Mouse (Mus musculus): ENCODE measurements around the gene Gcnt1.

The Gcnt1 gene

DNA sequence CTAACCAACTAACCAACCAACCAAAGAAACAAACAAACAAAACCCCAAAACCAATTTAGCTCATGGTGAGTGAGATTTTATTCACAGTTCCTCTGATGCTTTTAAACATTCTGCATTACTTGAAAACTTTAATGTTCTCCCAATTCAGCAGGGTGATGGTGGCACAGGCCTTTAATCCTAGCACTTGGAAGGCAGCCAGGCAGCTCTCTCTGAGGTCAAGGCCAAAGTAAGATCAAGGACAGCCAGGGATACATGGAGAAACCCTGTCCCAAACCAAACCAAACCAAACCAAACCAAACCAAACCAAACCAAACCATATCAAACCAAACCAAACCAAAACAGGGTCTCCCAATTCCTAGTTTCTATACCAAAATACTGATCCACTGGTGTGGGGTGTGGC is 6.2 kb upstream of the Gcnt1 start:
- in situ Hi-C loops (cut with MboI; ENCODE audit: unreplicated experiment in 2 of 2), result loop anchor here (5.0 to 25.0 kb wide), 5 partner anchors 217 to 1456 kb away; partner anchors contain the start of genes D030056L22Rik (in 1 of the 2) and Vps13a (in 1 of the 2)

DNA sequence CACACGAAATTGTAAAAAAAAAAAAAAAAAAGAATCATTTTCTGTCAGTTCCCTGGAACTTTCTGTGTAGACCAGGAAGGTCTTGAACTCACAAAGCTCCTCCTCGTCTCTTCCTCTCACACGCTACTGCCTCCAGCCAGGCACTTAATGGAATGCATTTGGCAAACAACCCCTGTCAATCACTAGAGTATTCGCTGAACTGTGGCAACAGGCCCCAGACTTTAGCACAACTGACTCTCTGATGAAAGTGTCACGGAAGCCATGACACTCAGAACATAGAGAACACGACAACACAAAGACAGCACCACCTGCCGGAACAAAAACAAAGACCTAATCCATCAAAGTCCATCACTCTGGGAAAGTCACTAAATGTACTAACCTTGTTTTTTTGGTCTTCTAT is 3.1 kb downstream of the Gcnt1 start:
- in situ Hi-C loops (cut with MboI; ENCODE audit: unreplicated experiment in 2 of 2), result loop anchor here in 1 of 2 experiments (10.0 to 25.0 kb wide), 2 partner anchors 1193 to 1465 kb away; no protein-coding TSS in a partner anchor

DNA sequence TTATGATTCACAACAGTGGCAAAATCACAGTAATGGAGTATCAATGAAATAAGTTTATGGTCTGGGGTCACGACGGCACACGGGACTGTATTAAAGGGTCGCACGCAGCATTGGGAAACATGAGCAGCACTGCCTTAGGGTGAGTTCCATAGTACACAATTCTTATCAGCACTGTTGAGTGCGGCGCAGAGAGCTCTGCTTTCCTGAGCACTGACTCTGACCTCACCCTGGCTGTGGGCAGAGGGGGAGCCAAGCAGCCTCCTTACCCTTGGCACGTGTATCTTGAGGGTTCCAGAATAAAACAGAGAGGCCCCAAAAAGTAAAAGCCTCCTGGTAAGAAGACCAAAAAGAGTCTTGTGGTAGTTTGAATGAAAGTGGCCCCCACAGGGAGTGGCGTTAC is 4.1 kb downstream of the Gcnt1 start:
- in situ Hi-C loops (cut with MboI; ENCODE audit: unreplicated experiment in 2 of 2), result loop anchor here in 1 of 2 experiments (10.0 to 25.0 kb wide), 2 partner anchors 1194 to 1466 kb away; no protein-coding TSS in a partner anchor

DNA sequence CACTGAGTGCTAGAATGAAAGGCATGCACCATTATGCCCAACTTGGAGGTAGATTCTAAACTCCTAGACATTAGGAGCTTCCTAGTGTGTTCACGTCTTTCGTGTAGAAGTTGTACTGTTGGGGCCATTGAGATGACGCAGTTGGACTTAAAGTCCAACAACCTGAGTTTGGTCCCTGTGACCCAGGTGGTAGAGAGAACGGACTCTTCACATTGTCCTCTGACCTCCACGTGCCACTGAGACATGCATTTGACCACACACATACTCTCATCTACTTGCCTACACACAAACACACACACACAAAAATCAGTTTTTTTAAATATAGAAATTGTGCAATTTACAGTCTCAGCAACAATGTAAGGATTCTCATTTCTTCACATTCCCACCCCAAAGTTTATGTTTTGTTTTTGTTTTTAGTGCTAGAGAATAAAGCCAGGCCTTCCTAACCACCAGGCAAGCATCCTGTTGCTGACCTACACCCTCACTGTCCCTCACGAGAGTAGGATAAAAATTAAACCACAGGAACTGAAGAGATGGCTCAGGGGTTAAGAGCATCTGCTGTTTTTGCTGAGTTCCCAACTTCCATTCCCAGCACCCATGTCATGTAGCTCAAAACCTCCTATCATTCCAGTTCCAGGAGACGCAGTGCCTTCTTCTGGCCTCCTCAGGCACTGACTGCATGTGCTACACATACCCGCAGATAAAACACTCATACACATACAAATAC is 6.1 kb downstream of the Gcnt1 start:
- in situ Hi-C loops (cut with MboI; ENCODE audit: unreplicated experiment in 2 of 2), result loop anchor here in 1 of 2 experiments (10.0 to 25.0 kb wide), 2 partner anchors 1196 to 1468 kb away; no protein-coding TSS in a partner anchor

DNA sequence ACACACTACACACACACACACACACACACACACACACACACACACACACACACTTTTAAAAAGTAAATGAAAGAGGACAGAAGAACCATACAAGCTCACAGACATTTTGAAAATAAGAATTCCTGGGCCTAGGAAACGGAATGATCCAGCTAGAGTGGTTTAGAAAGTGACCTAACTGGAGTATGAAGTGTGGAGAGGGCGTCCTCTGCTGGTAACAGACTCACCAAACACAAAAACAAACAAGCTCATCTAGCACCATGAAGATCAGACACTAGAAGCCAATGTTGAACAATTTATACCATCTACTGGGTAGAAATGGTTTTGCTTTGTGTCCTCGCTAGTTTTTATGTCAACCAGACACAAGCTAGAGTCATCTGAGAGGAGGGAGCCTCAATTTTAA is 7.9 kb downstream of the Gcnt1 start:
- in situ Hi-C loops (cut with MboI; ENCODE audit: unreplicated experiment in 2 of 2), result loop anchor here (5.0 to 25.0 kb wide), 4 partner anchors 237 to 1470 kb away; no protein-coding TSS in a partner anchor

DNA sequence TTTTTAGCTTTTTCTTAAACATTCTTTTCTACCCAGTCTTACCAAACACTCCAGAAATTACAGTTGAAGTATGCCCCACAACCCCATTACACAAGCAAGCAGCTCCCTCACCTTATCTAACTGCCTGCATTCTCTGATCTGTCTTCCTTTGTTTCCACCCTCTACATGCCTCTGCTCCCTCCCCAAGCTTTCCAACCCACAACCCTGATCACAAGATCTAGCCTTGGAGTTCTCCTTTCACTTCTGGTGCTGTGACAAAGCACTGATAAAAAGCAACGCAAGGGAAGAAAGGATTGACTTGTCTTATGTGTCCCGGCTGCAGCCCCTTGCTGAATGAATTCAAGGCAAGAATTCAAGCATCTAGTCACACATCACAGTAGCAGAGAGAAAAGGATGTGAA is 11.5 kb downstream of the Gcnt1 start:
- in situ Hi-C loops (cut with MboI; ENCODE audit: unreplicated experiment in 2 of 2), result loop anchor here (5.0 to 25.0 kb wide), 4 partner anchors 234 to 1474 kb away; no protein-coding TSS in a partner anchor

DNA sequence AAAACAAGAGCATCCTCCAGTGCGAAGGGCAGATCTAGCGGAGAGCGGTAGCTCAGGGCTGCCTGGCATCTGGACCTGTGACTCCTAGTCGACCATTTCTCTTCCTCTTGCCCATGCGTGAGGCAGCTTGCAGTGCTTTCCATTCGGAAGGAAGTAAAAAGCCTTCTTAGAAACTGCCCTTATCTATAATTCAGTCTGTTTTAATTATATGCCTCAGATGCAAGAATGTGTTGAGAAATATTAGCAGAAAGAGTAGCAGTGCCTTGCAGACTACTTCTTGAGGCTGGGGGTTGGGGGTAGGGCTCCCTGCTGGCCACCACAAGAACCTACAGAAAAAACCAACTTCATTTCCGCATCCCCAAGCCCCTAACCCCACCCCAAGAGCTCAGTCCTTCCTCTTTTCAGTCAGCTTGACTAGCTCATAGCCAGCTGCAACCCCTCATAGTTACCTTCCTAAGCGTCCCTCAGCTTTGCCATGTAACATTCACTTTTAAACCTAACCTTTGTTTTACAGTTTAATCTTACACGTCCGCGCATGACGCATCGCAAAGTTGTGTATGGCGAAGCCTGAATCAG is 13.2 kb downstream of the Gcnt1 start:
- in situ Hi-C loops (cut with MboI; ENCODE audit: unreplicated experiment in 2 of 2), result loop anchor here (5.0 to 25.0 kb wide), 2 partner anchors 197 to 1203 kb away; no protein-coding TSS in a partner anchor

DNA sequence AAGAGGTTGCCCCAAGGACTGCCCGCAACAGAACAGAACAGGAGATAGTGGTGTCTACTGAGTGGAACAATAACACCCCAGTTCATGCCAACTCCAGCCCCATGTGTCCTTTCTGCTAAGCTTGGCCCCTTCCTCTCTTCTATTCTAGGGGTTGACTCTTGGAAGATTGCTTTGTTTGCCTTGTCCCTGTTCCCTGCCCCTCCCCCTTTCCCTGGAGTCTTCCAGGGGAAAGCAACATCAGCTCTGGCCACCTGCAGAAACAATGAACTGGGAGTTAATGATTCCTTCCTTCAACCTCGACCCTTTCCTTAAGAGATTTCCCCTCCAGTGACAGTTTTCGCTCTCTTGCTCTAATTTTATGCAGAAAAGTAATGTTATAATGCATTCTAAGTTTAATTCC is 15.3 kb downstream of the Gcnt1 start:
- in situ Hi-C loops (cut with MboI; ENCODE audit: unreplicated experiment in 2 of 2), result loop anchor here (5.0 to 25.0 kb wide), 2 partner anchors 195 to 1205 kb away; no protein-coding TSS in a partner anchor

DNA sequence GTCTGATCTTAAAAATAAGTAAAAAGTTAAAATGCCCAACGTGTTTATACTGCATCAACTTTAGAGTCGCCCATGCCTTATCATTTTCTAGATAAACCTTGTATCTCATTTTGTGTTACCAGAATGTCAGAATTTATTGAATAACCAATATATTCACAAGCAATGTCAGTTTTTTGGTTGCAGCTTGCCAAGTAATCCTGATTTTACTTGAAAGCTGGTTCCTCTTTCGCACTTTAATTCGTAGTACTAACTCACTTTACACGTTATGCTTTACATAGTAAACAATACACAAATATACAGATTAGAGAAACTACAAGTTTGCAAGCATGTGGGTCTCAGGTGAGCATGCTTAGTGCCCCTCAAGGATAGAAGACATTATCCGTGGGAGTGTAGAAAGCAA is 15.7 kb downstream of the Gcnt1 start:
- in situ Hi-C loops (cut with MboI; ENCODE audit: unreplicated experiment in 2 of 2), result loop anchor here (5.0 to 25.0 kb wide), 2 partner anchors 195 to 1205 kb away; no protein-coding TSS in a partner anchor

DNA sequence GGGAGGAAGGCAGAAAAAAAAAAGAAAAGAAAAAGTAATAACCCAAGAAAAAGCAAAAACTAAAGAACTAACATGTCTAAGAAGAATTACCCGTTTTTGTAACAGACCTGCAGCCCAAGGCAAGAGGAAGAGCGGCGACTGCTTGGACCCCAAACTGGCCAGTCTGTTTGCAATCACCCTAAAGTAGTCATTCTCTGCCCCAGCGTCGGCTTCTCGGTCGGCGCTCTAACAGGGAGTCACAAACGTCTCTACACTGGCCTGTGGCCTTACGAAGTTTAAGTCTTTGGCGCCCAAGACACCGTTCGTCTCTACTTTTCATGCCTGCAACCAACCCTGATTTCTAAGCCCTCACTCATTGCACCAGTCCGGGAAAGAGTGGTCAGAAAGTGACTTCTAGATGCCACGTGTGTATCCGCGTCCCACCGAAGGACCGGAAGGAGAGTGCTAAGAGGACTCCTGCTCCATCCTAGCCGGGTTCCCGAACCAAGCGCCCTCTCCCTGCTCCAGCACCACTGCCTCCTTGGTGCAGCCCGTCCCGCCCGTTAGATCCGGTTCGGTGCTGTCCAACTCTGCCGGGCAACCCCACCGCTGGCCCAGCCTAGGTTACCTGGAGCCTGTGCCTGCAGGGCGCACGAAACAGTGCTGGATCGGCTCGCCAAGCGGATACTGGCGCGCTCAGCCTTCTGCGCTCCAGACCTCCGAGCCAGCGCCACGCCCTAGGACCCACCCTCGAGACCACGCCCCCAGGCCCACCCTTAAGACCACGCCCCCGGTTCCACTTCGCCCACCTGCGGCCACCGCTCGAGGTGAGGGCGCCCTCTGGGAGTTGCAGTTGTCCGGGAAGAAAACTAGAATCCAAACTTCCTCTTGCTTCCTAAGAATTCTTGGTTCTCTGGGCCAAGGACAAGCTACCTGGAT is 16.4 kb downstream of the Gcnt1 start:
- in situ Hi-C loops (cut with MboI; ENCODE audit: unreplicated experiment in 2 of 2), result loop anchor here (5.0 to 25.0 kb wide), 2 partner anchors 194 to 1206 kb away; no protein-coding TSS in a partner anchor

DNA sequence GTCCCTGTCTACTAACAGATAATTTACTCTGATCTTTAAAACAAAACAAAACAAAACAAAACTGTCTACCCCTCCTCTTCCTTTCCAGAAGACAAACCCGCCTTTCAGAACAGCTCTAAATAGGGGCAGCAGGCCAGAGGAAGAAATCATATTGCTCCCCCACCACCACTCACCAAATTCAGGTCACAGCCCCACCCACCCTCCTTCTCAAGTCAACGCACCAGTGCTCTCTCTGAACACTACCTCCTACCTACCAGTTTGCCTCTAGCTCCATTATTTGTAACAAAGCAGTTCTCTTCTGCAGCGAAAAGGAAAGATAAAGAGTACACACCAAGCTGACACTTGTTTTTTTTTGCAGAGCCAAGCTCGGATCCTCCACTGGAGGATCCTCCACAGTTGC is 17.3 kb downstream of the Gcnt1 start:
- in situ Hi-C loops (cut with MboI; ENCODE audit: unreplicated experiment in 2 of 2), result loop anchor here (5.0 to 25.0 kb wide), 2 partner anchors 193 to 1207 kb away; no protein-coding TSS in a partner anchor

DNA sequence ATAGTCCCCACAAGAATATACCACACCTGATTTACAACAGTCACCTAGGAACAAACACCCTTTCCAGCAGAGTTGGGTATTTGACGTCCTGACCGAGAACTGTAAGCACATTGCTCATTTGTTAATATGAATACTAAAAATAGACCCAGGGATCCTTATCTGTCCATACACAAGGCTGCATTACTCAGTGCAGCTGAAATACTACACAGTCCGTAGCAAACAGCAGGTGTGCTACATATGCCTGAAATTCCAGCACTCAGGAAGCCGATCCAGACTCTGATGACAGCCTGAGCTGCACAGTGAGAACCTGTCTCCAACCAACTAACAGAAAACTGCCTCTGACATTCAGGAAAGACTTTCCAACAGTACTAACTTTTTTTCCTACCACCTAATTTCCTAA is 17.8 kb downstream of the Gcnt1 start:
- in situ Hi-C loops (cut with MboI; ENCODE audit: unreplicated experiment in 2 of 2), result loop anchor here (5.0 to 25.0 kb wide), 3 partner anchors 107 to 1208 kb away; no protein-coding TSS in a partner anchor

DNA sequence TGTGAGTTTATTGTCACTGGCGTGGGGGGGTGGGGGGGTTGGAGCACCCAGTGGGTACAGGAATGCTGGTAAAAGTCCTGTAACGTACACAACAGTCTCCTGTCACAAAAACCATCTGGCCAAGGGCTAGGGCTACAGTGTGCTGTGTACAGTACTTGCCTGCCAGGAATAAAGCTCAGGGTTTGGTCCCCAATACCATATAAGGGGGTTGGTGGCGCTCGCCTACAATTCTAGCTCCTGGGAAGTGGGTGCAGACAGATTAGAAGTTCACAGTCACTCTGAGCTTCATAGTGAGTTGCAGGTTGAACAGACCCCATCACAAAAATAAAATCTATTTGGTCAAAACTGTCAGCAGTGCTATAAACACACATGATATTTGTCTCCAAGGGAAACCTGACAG is 18.3 kb downstream of the Gcnt1 start:
- in situ Hi-C loops (cut with MboI; ENCODE audit: unreplicated experiment in 2 of 2), result loop anchor here (5.0 to 25.0 kb wide), 2 partner anchors 107 to 1208 kb away; no protein-coding TSS in a partner anchor

DNA sequence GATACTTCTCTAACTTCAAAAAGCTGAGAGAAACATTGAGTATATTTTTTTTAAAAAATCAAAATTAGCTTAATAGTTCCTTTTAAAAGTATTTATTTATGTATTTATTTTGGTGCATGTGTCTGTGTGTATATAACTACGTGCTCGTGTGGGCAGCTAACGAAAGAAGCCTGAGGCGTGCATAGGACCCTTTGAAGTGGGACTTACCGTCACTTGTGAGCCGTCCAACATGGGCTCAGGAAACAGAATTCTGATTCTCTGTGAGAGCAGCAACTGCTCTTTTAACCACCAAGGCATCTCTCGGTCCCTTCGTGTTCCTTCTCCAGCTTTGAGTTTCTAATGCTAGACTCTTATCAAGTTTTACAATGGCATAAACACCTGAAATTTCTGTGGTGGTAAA is 18.9 kb downstream of the Gcnt1 start:
- in situ Hi-C loops (cut with MboI; ENCODE audit: unreplicated experiment in 2 of 2), result loop anchor here (5.0 to 25.0 kb wide), 2 partner anchors 106 to 1209 kb away; no protein-coding TSS in a partner anchor

DNA sequence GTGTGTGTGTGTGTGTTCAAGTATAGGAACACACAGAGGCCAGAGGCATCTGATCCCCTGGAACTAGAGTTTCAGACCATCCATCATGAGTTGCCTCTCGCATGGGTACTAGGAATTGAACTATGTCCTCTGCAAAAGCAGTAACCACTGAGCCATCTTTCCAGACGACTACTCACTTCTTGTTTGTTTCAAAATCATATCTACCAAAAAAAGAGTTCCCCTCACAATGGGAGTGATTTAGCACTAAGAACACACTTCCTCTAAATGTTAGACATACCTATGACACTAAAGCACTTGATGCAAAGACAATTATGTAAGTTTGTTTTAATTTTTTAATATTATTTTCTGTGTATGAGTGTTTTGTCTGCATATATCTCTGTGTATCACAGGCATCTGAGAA is 24.8 kb downstream of the Gcnt1 start:
- in situ Hi-C loops (cut with MboI; ENCODE audit: unreplicated experiment in 2 of 2), result no loop called here

DNA sequence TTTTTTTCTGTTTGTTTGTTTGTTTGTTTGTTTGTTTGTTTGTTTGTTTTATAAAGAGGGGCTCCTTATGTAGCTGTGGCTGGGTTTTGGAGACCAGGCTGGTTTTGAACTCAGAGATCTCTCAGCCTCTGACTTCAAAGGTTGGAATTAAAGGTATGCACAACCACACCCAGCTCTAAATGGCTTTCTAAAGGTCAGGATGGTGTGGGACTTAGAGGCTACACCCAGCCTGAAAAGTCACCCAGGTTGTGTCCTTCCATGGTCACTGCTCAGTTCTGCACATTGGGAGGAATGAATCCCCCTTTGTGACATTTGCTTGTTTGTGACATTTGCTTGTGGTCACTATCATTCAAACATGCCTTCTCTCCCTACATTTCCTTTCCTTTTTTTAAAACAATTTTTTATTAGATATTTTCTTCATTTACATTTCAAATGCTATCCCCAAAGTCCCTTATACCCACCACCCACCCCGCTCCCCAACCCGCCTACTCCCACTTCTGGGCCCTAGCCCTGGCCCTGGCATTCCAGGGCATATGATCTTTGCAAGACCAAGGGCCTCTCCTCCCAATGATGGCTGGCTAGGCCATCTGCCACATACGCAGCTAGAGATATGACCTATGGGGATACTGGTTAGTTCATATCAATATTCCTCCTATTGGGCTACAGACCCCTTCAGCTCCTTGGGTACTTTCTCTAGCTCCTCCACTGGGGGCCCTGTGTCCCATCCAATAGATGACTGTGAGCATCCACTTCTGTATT is 25.7 kb downstream of the Gcnt1 start:
- in situ Hi-C loops (cut with MboI; ENCODE audit: unreplicated experiment in 2 of 2), result no loop called here

DNA sequence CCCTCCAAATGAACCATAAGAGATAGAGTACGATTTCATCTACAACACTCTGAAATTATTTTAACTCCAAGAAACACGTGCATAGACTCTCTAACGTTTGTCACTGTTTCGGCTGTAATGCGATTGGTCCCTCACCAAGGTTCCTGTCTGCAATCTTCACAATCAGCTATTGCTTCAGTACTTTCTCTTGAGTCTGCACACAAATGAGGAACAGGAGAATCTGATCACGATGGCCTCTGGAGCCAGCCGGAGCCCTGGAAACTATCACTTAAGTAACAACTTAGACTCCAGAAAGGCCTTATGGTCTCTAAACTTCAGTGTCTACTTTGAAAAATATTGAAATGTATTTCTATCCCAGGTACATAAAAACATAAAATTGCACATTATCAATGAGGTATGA is 27.8 kb downstream of the Gcnt1 start:
- in situ Hi-C loops (cut with MboI; ENCODE audit: unreplicated experiment in 2 of 2), result no loop called here

DNA sequence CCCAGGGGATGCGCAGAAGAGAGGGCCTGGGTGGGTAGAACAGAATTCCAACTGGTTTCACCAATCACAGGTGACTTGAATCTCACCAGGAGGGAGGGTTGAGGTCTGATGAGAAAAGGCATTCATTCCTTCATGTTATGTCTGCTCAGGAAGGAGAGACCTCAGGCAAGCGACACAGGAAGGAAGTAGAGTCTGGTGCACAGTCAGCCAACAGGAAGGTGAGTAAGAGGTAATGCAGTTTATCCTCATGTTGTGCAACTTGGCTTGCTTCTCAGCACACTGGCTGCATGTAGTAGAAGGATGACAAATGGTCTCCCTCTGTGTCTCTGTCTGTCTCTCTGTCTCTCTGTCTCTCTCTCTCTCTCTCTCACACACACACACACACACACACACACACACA is 33.1 kb downstream of the Gcnt1 start:
- in situ Hi-C loops (cut with MboI; ENCODE audit: unreplicated experiment in 2 of 2), result loop anchor here in 1 of 2 experiments (10.0 kb wide), 1 partner anchor 565 kb away; no protein-coding TSS in a partner anchor

DNA sequence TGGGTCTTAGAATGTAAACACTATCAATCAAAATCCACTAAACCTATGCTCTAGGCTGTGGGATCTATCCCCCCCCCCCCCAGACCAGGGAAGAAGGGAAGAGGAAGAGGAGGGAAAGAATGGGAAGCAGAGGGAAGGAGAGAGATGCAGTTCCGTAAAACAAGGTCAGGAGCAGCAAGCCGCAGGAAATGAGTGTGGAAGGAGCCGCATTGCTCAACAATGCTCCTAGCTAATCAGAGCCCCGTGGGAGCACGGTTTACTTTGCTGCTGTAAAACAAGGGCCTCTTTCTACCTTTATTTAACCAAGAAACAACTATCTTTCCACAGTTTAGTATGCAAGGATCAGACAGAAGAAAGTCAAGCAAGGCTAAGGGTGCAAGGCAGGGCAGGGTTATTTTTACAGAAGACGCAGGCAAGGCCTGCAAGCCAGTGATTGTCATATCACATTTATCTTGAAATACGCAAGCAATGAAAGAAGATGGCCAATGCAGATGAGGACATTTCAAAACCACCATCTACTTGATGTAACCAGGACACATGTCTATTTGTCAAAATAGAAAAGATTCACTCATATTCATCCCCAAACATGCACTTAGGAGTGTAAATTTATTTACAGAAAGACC is 35.5 kb downstream of the Gcnt1 start:
- in situ Hi-C loops (cut with MboI; ENCODE audit: unreplicated experiment in 2 of 2), result loop anchor here in 1 of 2 experiments (10.0 kb wide), 1 partner anchor 562 kb away; no protein-coding TSS in a partner anchor
